Mouse (Mus musculus) layer of hippocampus, adult 8-10 months (tissue): ENCODE measurements around the gene Myocd. TPM values are rescaled to one million over a fixed set of nuclear protein-coding genes. Genes with fewer than 3 reads are reported as not detected.

Experiments
- DNase-seq, 2 experiments: peaks; one replicate each; pipeline ENCODE4 v3.0.0; 2022; ENCODE audit warnings: low spot score in 2 of 2
- total RNA-seq, 4 experiments: library from RNA; stranded (reverse); gene quantifications; 2 replicates each; pipeline ENCODE4 v1.2.4; 2022

Gene Myocd
- total RNA-seq, 4 experiments from 2014 or later = 0.10 to 1.8 (median 0.93) TPM

GRCm38 (mm10) chr11:65148441-65148840, 121.3 kb downstream of the Myocd start:
- DNase-seq = no peak

GRCm38 (mm10) chr11:65142838-65143417, 126.9 kb downstream of the Myocd start:
- DNase-seq = no peak

- DNase-seq = no peak
Observed at GRCm38 (mm10) chr11:65139030-65139429, 130.8 kb downstream of the Myocd start.

GRCm38 (mm10) chr11:65137145-65137652, 132.6 kb downstream of the Myocd start:
- DNase-seq = no peak

GRCm38 (mm10) chr11:65135251-65135739, 134.5 kb downstream of the Myocd start:
- DNase-seq = peak; percentile 48 to 58

- DNase-seq = no peak
Observed at GRCm38 (mm10) chr11:65133661-65134060, 136.1 kb downstream of the Myocd start.

GRCm38 (mm10) chr11:65129110-65129509, 140.7 kb downstream of the Myocd start:
- DNase-seq = no peak

GRCm38 (mm10) chr11:65128666-65129065, 141.1 kb downstream of the Myocd start:
- no peak for DNase-seq

GRCm38 (mm10) chr11:65126566-65126965, 143.2 kb downstream of the Myocd start:
- peak; percentile 31 to 45 for DNase-seq

Other genes with a start within 250 kb of the Myocd start
- gene 1700086D15Rik, start 110.1 kb downstream of the Myocd start, total RNA-seq = 1 to 10 TPM; 2.1 to 5.2 (median 2.7) TPM
- gene Arhgap44, start 107.0 kb downstream of the Myocd start, total RNA-seq = 100 to 1,000 TPM; 110 to 119 (median 112) TPM